Mouse (Mus musculus) erythroblast, embryonic 14.5 days (primary cell): ENCODE measurements around the gene Klf5.

Experiments
- GATA1 ChIP-seq: IDR thresholded peaks from 2 replicates; pipeline ENCODE4 v1.6.1; 2012; ENCODE audit warnings: low read length, inconsistent platforms, mixed read lengths
- TAL1 ChIP-seq: IDR thresholded peaks from 3 replicates; pipeline ENCODE4 v1.6.1; 2012; ENCODE audit warnings: low read length, inconsistent platforms, mixed read lengths

GRCm38 (mm10) chr14:99309606-99310005 is 11.1 kb downstream of the Klf5 start:
- no peak for TF ChIP-seq GATA1
- no peak for TF ChIP-seq TAL1
